Mouse (Mus musculus) mature B cell (primary cell): Measurements from ENCODE around the gene Map4k4.

ENCODE experiments used
- in situ Hi-C: fragments of 300-500 bp; cut with MboI; formaldehyde crosslinking; loops from 2 replicates; pipeline ENCODE4 v1.14.3; 2019

Map4k4 gene

GRCm38 (mm10) chr1:39936332-39936802 is 35.7 kb downstream of the Map4k4 start:
- in situ Hi-C loops: no loop called here

GRCm38 (mm10) chr1:39936934-39937333 is 36.2 kb downstream of the Map4k4 start:
- in situ Hi-C loops: no loop called here

- in situ Hi-C loops: no loop called here
Measured at GRCm38 (mm10) chr1:39937609-39938008, 36.9 kb downstream of the Map4k4 start.

- in situ Hi-C loops: no loop called here
Measured at GRCm38 (mm10) chr1:39939401-39939800, 38.7 kb downstream of the Map4k4 start.

- in situ Hi-C loops: no loop called here
Measured at GRCm38 (mm10) chr1:39940342-39940741, 39.6 kb downstream of the Map4k4 start.

- in situ Hi-C loops: no loop called here
Measured at GRCm38 (mm10) chr1:39941237-39942179, 40.8 kb downstream of the Map4k4 start.

GRCm38 (mm10) chr1:39942935-39943334 is 42.2 kb downstream of the Map4k4 start:
- in situ Hi-C loops: no loop called here

- in situ Hi-C loops: no loop called here
Measured at GRCm38 (mm10) chr1:39944306-39944971, 43.7 kb downstream of the Map4k4 start.

GRCm38 (mm10) chr1:39944972-39945323 is 44.2 kb downstream of the Map4k4 start:
- in situ Hi-C loops: no loop called here

- in situ Hi-C loops: no loop called here
Measured at GRCm38 (mm10) chr1:39946391-39946790, 45.7 kb downstream of the Map4k4 start.

- in situ Hi-C loops: no loop called here
Measured at GRCm38 (mm10) chr1:39947179-39947578, 46.5 kb downstream of the Map4k4 start.

GRCm38 (mm10) chr1:39947701-39948359 is 47.1 kb downstream of the Map4k4 start:
- in situ Hi-C loops: no loop called here

- in situ Hi-C loops: no loop called here
Measured at GRCm38 (mm10) chr1:39949205-39949604, 48.5 kb downstream of the Map4k4 start.

- in situ Hi-C loops: no loop called here
Measured at GRCm38 (mm10) chr1:39949790-39950462, 49.2 kb downstream of the Map4k4 start.

- in situ Hi-C loops: no loop called here
Measured at GRCm38 (mm10) chr1:39950590-39950989, 49.9 kb downstream of the Map4k4 start.

GRCm38 (mm10) chr1:39954652-39955051 is 53.9 kb downstream of the Map4k4 start:
- in situ Hi-C loops: no loop called here

- in situ Hi-C loops: no loop called here
Measured at GRCm38 (mm10) chr1:39956712-39957111, 56.0 kb downstream of the Map4k4 start.

GRCm38 (mm10) chr1:39957981-39958380 is 57.3 kb downstream of the Map4k4 start:
- in situ Hi-C loops: no loop called here

GRCm38 (mm10) chr1:39960623-39961022 is 59.9 kb downstream of the Map4k4 start:
- in situ Hi-C loops: no loop called here

- in situ Hi-C loops: no loop called here
Measured at GRCm38 (mm10) chr1:39961113-39961512, 60.4 kb downstream of the Map4k4 start.

- in situ Hi-C loops: no loop called here
Measured at GRCm38 (mm10) chr1:39962321-39962720, 61.6 kb downstream of the Map4k4 start.

- in situ Hi-C loops: no loop called here
Measured at GRCm38 (mm10) chr1:39962840-39963239, 62.1 kb downstream of the Map4k4 start.
